Mouse (Mus musculus) hindbrain, embryonic 14.5 days (tissue): ENCODE data around the gene Zdhhc12. TPM values are rescaled to one million over a fixed set of nuclear protein-coding genes. Genes with fewer than 3 reads are reported as not detected.

Experiments used
- ATAC-seq: fragments of 200-750 bp; cut with Nextera tagmentation; 2 replicates; pipeline ENCODE4 v1.8.0; 2017; ENCODE audit warnings: moderate number of reproducible peaks, mild to moderate bottlenecking, moderate TSS enrichment, moderate library complexity; ENCODE audit not compliant: low FRiP score
- DNase-seq: peaks from one replicate; pipeline ENCODE4 v3.0.0-alpha.2; 2015; ENCODE audit warnings: low spot score
- H3K27ac ChIP-seq: fragments of 300-500 bp; sonication (generic); 2 replicates; pipeline ENCODE4 v1.5.1; 2014; ENCODE audit warnings: mild to moderate bottlenecking, moderate library complexity
- H3K27me3 ChIP-seq: fragments of 300-500 bp; sonication (generic); 2 replicates; pipeline ENCODE4 v1.6.1; 2014; ENCODE audit warnings: mild to moderate bottlenecking, low read length, mixed read lengths; ENCODE audit not compliant: control insufficient read depth, insufficient read depth
- H3K36me3 ChIP-seq: fragments of 300-500 bp; sonication (generic); replicated peaks from 2 replicates; pipeline ENCODE4 v1.6.1; 2014; ENCODE audit not compliant: control insufficient read depth, insufficient read depth
- H3K4me1 ChIP-seq: fragments of 300-500 bp; sonication (generic); replicated peaks from 2 replicates; pipeline ENCODE4 v1.6.1; 2014; ENCODE audit warnings: antibody characterized with exemption, low read length, mixed read lengths; ENCODE audit not compliant: control insufficient read depth, insufficient read depth
- H3K4me2 ChIP-seq: fragments of 300-500 bp; sonication (generic); replicated peaks from 2 replicates; pipeline ENCODE4 v1.6.1; 2014; ENCODE audit warnings: mild to moderate bottlenecking, moderate library complexity
- H3K4me3 ChIP-seq: fragments of 300-500 bp; sonication (generic); replicated peaks from 2 replicates; pipeline ENCODE4 v1.5.1; 2014; ENCODE audit warnings: mild to moderate bottlenecking, low read length
- H3K9ac ChIP-seq: fragments of 300-500 bp; sonication (generic); 2 replicates; pipeline ENCODE4 v1.6.1; 2014
- H3K9me3 ChIP-seq: fragments of 300-500 bp; sonication (generic); 2 replicates; pipeline ENCODE4 v1.6.1; 2016; ENCODE audit warnings: low read length; ENCODE audit not compliant: control insufficient read depth
- WGBS: fragments of 180-500 bp; shearing (Covaris S2); extraction: QIAGEN DNeasy Blood & Tissue Kit; methylation state at CpG from one replicate; pipeline ENCODE4 v1.1.7; 2014; 5-methylcytosine and 5-hydroxymethylcytosine counted together
- polyA plus RNA-seq: library from polyadenylated mRNA; unstranded; fragments of >200 nt; fragmentation: Nextera tagmentation; extraction: Ambion mirVana; gene quantifications from 2 replicates; pipeline ENCODE4 v1.2.1, GENCODE M21; 2014

Gene Zdhhc12
- polyA plus RNA-seq, 1 experiment from 2014 or later: 27.2 TPM

DNA sequence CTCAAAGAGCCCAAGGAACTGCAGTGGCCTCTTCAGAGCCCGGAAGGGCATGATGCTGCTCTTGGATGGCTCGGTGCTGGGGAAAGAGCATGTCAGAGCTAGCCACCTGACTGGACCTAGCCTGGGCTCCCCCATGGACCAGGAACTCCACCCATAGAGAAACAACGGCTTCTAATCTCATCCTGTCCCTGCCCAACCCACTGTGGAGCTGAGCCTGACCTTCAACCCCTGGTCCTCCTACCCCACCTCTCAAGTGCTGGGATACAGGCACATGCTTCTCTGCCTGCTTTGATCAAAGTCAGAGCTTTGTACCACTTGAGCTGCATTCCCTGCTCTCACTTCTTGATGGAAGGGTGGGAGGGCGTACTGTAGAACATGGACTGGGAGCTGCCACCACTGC is 14.8 kb upstream of the Zdhhc12 start:
- Histone ChIP-seq H3K4me2 (no peak overlapping the region), H3K27ac (no peak overlapping the region), H3K9ac (no peak overlapping the region), H3K4me3 (no peak overlapping the region), H3K27me3 (no peaks in the 10 kb centered on the region), H3K4me1 (no peaks in the 10 kb centered on the region), H3K9me3 (no peaks in the 10 kb centered on the region), H3K36me3 (peaks cover 94% of the 10 kb centered on the region)
- ATAC-seq (no peak), DNase-seq (no peak)
- 94% methylated on average over 4 of the region's 4 CpGs for WGBS

DNA sequence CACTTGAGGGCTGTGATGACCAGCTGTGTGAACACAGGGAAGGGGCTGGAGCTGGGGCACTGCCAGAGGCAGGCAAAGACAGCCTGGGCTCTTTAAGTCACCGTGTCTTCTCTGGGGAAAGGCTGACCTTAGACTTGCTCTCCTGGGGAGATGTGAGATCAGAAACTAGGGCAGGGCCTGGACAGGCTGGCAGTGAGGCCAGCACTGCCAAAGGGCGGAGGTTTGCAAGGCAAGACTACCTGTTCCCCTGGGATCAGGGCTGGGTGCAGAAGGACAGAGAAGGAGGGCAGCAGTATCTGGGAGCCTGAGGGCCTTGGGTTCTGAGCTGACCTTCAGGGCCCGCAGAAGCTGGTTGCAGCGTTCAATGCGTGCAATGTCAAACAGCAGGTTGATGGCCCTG is 14.2 kb upstream of the Zdhhc12 start:
- DNase-seq (no peak), ATAC-seq (no peak)
- WGBS: 90% methylated on average over 5 of the region's 5 CpGs
- Histone ChIP-seq H3K4me1 (no peaks in the 10 kb centered on the region), H3K27ac (no peak overlapping the region), H3K9me3 (no peaks in the 10 kb centered on the region), H3K27me3 (no peaks in the 10 kb centered on the region), H3K4me3 (no peak overlapping the region), H3K36me3 (peaks cover 95% of the 10 kb centered on the region), H3K4me2 (no peak overlapping the region), H3K9ac (no peak overlapping the region)

DNA sequence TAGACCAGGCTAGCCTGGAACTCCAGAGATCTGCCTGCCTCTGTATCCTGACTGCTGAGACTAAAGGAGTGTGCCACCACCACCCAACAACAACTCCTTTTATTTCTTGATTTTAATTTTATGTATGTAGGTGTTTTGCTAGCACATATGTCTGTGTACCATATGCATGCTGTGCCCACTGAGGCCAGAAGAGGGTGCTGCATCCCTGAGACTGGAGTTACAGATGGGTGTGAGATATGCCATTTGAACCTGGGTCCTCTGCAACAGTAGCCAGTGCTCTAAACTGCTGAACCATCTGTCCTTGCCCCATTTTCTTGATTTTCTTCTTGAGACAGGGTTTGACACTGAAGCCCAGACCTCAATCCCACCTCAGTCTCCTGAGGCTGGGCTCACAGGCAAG is 12.9 kb upstream of the Zdhhc12 start:
- H3K4me2 ChIP-seq: no peak overlapping the region

DNA sequence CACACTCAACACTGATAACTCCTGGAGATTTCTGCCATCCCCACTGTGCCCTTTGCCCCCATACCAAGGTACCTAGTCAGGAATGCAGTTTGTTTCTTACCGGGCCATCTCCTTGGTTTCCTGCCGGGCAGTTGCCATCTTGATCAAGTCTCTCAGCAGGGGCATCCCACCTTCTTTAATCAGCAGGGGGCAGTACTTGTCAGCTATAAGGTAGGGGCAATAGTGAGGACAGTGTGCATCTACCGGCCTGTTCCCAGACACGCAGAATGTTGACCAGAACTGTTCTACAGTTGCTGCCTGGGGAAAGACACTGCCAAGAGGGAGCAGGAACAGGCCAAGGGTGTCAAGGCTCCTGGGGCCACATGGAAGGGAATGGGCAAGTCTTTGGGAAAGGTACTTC is 6.8 kb upstream of the Zdhhc12 start:
- ATAC-seq: no peak
- H3K9me3 ChIP-seq: no peaks in the 10 kb centered on the region
- 73% methylated on average over 4 of the region's 4 CpGs for WGBS
- H3K9ac ChIP-seq: no peak overlapping the region
- H3K4me3 ChIP-seq: no peak overlapping the region
- H3K4me1 ChIP-seq: no peaks in the 10 kb centered on the region
- DNase-seq: no peak
- no peaks in the 10 kb centered on the region for H3K27me3 ChIP-seq
- peaks cover 83% of the 10 kb centered on the region for H3K36me3 ChIP-seq
- H3K4me2 ChIP-seq: no peak overlapping the region
- no peak overlapping the region for H3K27ac ChIP-seq

More for the DNA sequence above, 12.9 kb upstream of the Zdhhc12 start:
- Histone ChIP-seq H3K36me3 (peaks cover 99% of the 10 kb centered on the region), H3K27me3 (no peaks in the 10 kb centered on the region), H3K4me1 (no peaks in the 10 kb centered on the region), H3K27ac (no peak overlapping the region), H3K4me3 (no peak overlapping the region), H3K9me3 (no peaks in the 10 kb centered on the region), H3K9ac (no peak overlapping the region)
- no peak for ATAC-seq
- DNase-seq: peak; percentile 40

DNA sequence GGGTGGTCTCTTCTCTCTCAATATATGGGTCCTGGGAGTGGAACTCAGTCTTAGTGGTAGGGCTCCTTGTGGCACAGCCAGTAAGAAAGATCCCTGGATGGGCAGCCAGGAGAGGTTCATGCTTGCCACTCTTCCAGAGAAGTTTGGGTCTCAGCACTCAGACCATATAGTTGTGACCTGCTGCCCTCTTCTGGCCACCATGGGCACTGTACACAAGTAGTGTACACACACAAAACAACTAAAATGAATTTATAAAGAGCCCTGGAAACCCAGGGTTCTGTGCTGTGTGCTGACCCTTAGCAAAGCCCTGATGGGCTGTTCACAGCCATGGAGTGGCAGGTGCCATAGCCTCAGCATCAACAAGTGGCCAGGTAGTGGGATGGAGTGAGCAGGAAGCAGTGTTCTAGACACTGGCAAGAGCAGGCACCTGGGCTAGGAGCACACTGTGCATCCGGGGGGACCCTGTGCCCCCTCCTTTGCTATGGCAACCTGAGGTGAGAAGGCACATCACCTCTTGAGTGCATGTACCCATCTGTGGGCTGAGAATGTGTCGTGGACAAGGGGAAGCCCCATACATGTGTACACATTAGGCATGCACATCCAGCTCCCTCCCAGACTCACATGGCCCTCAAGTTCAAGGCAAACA is 2.6 kb upstream of the Zdhhc12 start:
- no peak overlapping the region for H3K9ac ChIP-seq
- H3K4me2 ChIP-seq: no peak overlapping the region
- no peak for ATAC-seq
- peaks cover 44% of the 10 kb centered on the region for H3K36me3 ChIP-seq
- peak; percentile 38 for DNase-seq
- H3K4me1 ChIP-seq: peaks cover 7% of the 10 kb centered on the region; the same call in 1 of the 2 replicates
- WGBS: 89% methylated on average over 2 of the region's 2 CpGs
- H3K27me3 ChIP-seq: no peaks in the 10 kb centered on the region
- H3K4me3 ChIP-seq: no peak overlapping the region
- no peaks in the 10 kb centered on the region for H3K9me3 ChIP-seq
- H3K27ac ChIP-seq: no peak overlapping the region

DNA sequence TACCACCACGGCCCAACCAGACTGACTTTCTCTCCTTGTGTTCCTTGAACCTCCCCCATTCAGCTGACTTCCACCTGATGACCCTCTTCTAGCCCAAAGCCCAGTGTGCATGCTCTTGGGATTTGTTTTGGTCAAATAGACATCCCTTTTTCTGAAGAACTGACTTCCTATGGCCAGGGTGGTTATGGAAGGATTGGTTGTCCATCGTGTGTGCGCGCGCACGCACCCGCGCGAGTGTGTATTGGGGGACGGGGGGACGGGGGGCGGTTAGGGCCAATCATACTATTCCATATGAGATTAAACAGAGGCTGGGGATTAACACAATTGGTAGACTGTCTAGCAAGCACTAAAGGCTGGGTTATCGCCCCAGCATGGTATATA is 750 bp upstream of the Zdhhc12 start:
- no peaks in the 10 kb centered on the region for H3K27me3 ChIP-seq
- H3K27ac ChIP-seq: no peak overlapping the region
- peaks cover 27% of the 10 kb centered on the region for H3K36me3 ChIP-seq
- DNase-seq (peak; percentile 25), ATAC-seq (no peak)
- 3% methylated on average over 13 of the region's 13 CpGs for WGBS
- peak overlapping the region; percentile 53 for H3K9ac ChIP-seq
- peaks cover 7% of the 10 kb centered on the region; the same call in 1 of the 2 replicates for H3K4me1 ChIP-seq
- H3K9me3 ChIP-seq: no peaks in the 10 kb centered on the region
- peak overlapping the region; percentile 63 for H3K4me2 ChIP-seq
- peak overlapping the region; percentile 49 for H3K4me3 ChIP-seq

DNA sequence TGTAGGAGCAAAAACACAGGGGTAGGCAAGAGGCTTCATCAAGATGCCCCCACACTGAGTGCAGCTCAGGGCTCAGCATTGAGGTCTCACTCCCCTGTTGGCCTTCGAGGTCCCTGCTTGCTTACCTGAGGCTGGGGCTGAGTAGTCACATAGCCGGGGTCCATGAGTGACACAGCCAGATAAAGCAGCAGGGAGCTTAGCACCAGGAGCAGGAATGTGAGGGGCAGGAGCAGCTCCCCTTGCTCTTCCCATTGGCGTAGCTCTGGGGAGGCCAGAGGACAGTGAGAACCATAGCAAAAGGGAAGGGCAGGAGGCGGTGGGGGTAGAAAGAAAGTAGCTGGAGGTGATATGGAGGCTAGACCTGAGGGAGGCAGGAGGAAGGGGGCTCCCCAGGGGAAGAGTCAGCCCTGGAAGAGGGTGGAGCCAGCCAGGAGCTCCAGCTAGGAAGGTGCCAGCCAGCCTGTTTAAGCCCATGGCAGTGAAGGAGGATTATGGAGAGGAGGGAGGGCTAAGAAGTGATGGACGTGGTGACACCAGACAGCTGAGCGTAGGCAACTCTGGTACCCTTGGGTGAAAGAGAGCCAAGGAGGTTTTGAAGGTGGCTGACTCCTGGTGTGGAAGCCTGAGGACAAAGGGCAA is 1.0 kb downstream of the Zdhhc12 start:
- Histone ChIP-seq H3K36me3 (peaks cover 12% of the 10 kb centered on the region), H3K9me3 (no peaks in the 10 kb centered on the region), H3K27ac (no peak overlapping the region), H3K9ac (peak overlapping the region; percentile 53), H3K4me1 (peaks cover 7% of the 10 kb centered on the region; the same call in 1 of the 2 replicates), H3K27me3 (no peaks in the 10 kb centered on the region), H3K4me3 (peak overlapping the region; percentile 49; the same call in 1 of the 2 replicates), H3K4me2 (peak overlapping the region; percentile 63)
- DNase-seq (no peak), ATAC-seq (no peak)
- WGBS: 61% methylated on average over 6 of the region's 6 CpGs

DNA sequence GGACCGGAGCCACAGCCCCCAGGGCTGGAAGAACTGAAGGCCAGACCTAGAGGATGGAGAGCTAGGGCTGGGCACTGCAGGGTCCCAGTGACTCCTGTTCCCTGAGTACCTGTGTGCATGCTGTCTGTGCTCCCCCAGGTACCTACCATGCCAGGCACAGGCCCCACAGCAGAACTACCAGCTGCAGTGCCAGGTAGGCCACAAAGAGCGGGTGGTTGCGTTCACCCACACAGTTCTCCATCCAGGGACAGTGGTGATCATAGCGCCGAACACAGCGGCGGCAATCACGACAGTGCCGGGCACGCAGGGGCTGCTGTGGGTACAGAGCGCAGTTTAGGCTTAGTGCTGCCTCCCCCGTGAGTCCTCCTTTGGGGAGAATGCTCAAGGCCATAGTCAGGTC is 1.9 kb downstream of the Zdhhc12 start:
- WGBS: 95% methylated on average over 12 of the region's 12 CpGs

DNA sequence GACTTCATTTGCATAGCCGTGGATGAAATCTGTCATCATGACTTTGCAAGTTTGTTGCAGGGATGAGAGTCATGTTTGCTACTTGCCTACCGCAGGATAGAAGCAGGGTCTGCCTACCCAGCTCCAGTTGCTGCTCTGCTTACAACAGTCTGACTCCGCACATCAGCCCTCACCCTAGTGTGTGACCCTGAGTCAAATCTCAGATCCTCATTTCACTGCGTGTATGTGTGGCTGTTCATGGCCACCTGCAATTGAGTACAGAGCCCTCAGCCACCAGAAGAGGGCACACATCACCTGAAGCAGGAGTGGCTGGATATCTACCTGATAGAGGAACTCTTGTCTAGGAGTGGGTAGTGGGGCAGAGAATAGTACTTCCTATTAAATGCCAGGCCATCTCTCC is 6.1 kb downstream of the Zdhhc12 start:
- ATAC-seq (no peak), DNase-seq (no peak)
- Histone ChIP-seq H3K9me3 (no peaks in the 10 kb centered on the region), H3K27me3 (no peaks in the 10 kb centered on the region), H3K36me3 (peaks cover 4% of the 10 kb centered on the region; the same call in 1 of the 2 replicates), H3K27ac (no peak overlapping the region), H3K4me1 (0 out of 2 replicates have a peak, but pooled peaks cover 7% of the 10 kb centered on the region), H3K4me2 (no peak overlapping the region), H3K9ac (no peak overlapping the region), H3K4me3 (no peak overlapping the region)
- WGBS: 94% methylated on average over 4 of the region's 4 CpGs

More for the DNA sequence above, 1.9 kb downstream of the Zdhhc12 start:
- Histone ChIP-seq H3K27ac (no peak overlapping the region), H3K4me2 (no peak overlapping the region), H3K4me3 (no peak overlapping the region), H3K4me1 (peaks cover 7% of the 10 kb centered on the region; the same call in 1 of the 2 replicates), H3K36me3 (peaks cover 4% of the 10 kb centered on the region; the same call in 1 of the 2 replicates), H3K9ac (no peak overlapping the region), H3K27me3 (no peaks in the 10 kb centered on the region), H3K9me3 (no peaks in the 10 kb centered on the region)
- no peak for ATAC-seq
- DNase-seq: no peak
